Mouse (Mus musculus) left cerebral cortex, adult 6 months (tissue): Measurements from ENCODE around the gene Plcb2. TPM values are rescaled to one million over a fixed set of nuclear protein-coding genes. Genes with fewer than 3 reads are reported as not detected.

Experiments used
- long read RNA-seq, 2 experiments: library from polyadenylated mRNA; unstranded; transcript quantifications; one replicate each; pipeline ENCODE4 v2.0.0; 2019 to 2020
- polyA plus RNA-seq: library from polyadenylated mRNA; unstranded; fragments of <200 nt; fragmentation: Nextera tagmentation; gene quantifications from 2 replicates; pipeline ENCODE4 v1.2.3, GENCODE M21; 2021

The Plcb2 gene
- 1.9 and 2.2 TPM in 2 replicates for polyA plus RNA-seq
- long read RNA-seq, experiment 1, full-length matches to known transcripts = 9 of 11 reads
- long read RNA-seq, experiment 1, partial matches to known transcripts = 1 of 11 reads
- long read RNA-seq, experiment 1, other reads (novel, unspliced or antisense) = 1 of 11 reads
- long read RNA-seq, experiment 2, partial matches to known transcripts = 0 of 1 reads
- long read RNA-seq, experiment 2, other reads (novel, unspliced or antisense) = 1 of 1 reads

GRCm38 (mm10) chr2:118728337-118728736 is at the start of gene Plcb2:
Gene Plcb2, minus strand, starts transcription at chr2:118728438.

GRCm38 (mm10) chr2:118772158-118772874 is 44.1 kb upstream of the Plcb2 start, which contains the start of gene Phgr1:
Gene Phgr1, plus strand, starts transcription at chr2:118772769.

GRCm38 (mm10) chr2:118761906-118762783 is 33.9 kb upstream of the Plcb2 start, which contains the start of gene Ccdc9b:
Gene Ccdc9b, minus strand, starts transcription at chr2:118762661.

GRCm38 (mm10) chr2:118745232-118745884 is 17.1 kb upstream of the Plcb2 start, which contains the start of gene Inafm2:
Gene Inafm2, plus strand, starts transcription at chr2:118745758.

GRCm38 (mm10) chr2:118703913-118704730 is 24.1 kb downstream of the Plcb2 start, which contains the start of gene Ankrd63:
Gene Ankrd63, minus strand, starts transcription at chr2:118703963.

GRCm38 (mm10) chr2:118662902-118663803 is 65.1 kb downstream of the Plcb2 start, which contains the start of gene Pak6:
Gene Pak6, plus strand, starts transcription at chr2:118663303.

Other genes with a start within 250 kb of the Plcb2 start
- gene Srp14, start 248.7 kb downstream of the Plcb2 start, polyA plus RNA-seq = 478 and 487 TPM in 2 replicates
- 0.69 and 0.70 TPM in 2 replicates for gene Bmf, start 178.8 kb downstream of the Plcb2 start, polyA plus RNA-seq
- gene Bub1b, start 130.2 kb downstream of the Plcb2 start, polyA plus RNA-seq = 0.28 and 0.49 TPM in 2 replicates
- gene Pak6, start 65.1 kb downstream of the Plcb2 start, polyA plus RNA-seq = 23.3 and 25.5 TPM in 2 replicates
- gene Ankrd63, start 24.5 kb downstream of the Plcb2 start, polyA plus RNA-seq = 5.6 and 7.1 TPM in 2 replicates
- gene Inafm2, start 17.3 kb upstream of the Plcb2 start, polyA plus RNA-seq = 46.4 and 71.6 TPM in 2 replicates
- 0.24 and 0.29 TPM in 2 replicates for gene Ccdc9b, start 34.2 kb upstream of the Plcb2 start, polyA plus RNA-seq
- gene Phgr1, start 44.3 kb upstream of the Plcb2 start, polyA plus RNA-seq = not detected in 2 replicates
- 111 and 146 TPM in 2 replicates for gene Disp2, start 51.3 kb upstream of the Plcb2 start, polyA plus RNA-seq
- 0.59 and 0.88 TPM in 2 replicates for gene Knstrn, start 85.6 kb upstream of the Plcb2 start, polyA plus RNA-seq
- gene Ivd, start 133.5 kb upstream of the Plcb2 start, polyA plus RNA-seq = 34.8 and 39.4 TPM in 2 replicates
- gene Bahd1, start 171.9 kb upstream of the Plcb2 start, polyA plus RNA-seq = 2.9 and 3.2 TPM in 2 replicates
- 1.9 and 3.1 TPM in 2 replicates for gene Chst14, start 198.1 kb upstream of the Plcb2 start, polyA plus RNA-seq